Mouse (Mus musculus) bone marrow macrophage, adult 2 months (primary cell): ENCODE measurements around the gene Igfbp5. TPM values are rescaled to one million over a fixed set of nuclear protein-coding genes. Genes with fewer than 3 reads are reported as not detected.
A peak's percentile ranks its signal among the peaks of the same experiment; 100 is the strongest.

Experiments used
- H3K27ac ChIP-seq: 2 replicates; pipeline ENCODE4 v1.5.1; 2012; ENCODE audit warnings: low read depth, low read length; ENCODE audit not compliant: insufficient read depth
- H3K4me1 ChIP-seq: 2 replicates; pipeline ENCODE4 v1.6.1; 2012; ENCODE audit warnings: low read length; ENCODE audit not compliant: control insufficient read depth, insufficient read depth
- H3K4me3 ChIP-seq: 2 replicates; pipeline ENCODE4 v1.5.1; 2012; ENCODE audit warnings: mild to moderate bottlenecking, low read length, moderate library complexity; ENCODE audit not compliant: insufficient read depth
- CTCF ChIP-seq: IDR thresholded peaks from 2 replicates; pipeline ENCODE4 v1.5.1; 2012; ENCODE audit warnings: low read depth, mild to moderate bottlenecking, low read length, moderate library complexity
- POLR2A ChIP-seq: IDR thresholded peaks from 2 replicates; pipeline ENCODE4 v1.6.1; 2012; ENCODE audit warnings: mild to moderate bottlenecking, low read depth, low read length, borderline replicate concordance
- polyA plus RNA-seq: library from polyadenylated mRNA; stranded (reverse); fragments of >200 nt; gene quantifications from 2 replicates; pipeline ENCODE4 v1.2.4, GENCODE M21; 2012; ENCODE audit not compliant: missing spikeins, insufficient read depth, insufficient read length

Igfbp5 gene
- polyA plus RNA-seq, 1 experiment, result 0.12 TPM

DNA sequence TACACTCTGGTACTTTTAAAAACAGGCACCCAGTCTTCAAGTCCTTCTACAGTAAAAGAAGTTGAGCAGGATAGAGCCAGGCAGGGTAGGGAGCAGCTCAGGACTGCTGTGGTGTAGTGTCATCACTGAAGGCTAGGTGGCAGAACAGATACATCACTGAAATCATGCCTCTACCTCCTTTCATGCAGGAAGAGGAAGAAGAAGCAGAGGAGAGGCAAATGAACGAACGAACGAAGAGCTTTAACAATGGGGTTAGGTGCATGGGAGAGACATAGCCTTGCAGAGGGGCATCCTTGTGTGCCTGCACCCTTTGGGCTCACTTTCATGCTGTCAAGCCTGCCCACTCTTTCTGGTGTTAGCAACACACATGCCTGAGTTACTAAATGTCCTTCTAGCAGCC lies 3.2 kb upstream of the Igfbp5 start:
- TF ChIP-seq POLR2A, result no peak
- TF ChIP-seq CTCF, result no peak

DNA sequence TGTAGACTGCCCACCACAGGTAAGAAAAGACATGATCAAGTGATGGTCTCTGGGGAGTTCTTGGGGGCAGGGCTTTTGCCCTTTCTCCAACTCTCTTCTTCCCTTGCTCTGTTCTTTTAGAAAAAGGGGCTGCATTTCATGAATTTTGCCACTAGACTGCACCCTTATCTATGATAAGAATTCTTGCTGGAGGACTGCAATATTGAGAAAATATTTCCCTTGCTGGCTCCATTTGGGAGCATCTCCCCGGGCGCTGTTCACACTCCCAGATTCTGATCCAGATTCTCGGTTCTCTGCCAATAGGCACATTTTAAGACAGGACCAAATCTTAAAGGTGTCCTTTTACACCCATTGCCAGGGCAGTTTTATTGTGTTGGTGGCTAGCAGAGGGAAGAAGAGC lies 1.4 kb upstream of the Igfbp5 start:
- no peak overlapping the region for H3K27ac ChIP-seq
- TF ChIP-seq CTCF, result no peak
- no peak for TF ChIP-seq POLR2A

More for the DNA sequence above, 3.2 kb upstream of the Igfbp5 start:
- Histone ChIP-seq H3K4me1 (no peaks in the 10 kb centered on the region), H3K4me3 (no peak overlapping the region), H3K27ac (no peak overlapping the region)

DNA sequence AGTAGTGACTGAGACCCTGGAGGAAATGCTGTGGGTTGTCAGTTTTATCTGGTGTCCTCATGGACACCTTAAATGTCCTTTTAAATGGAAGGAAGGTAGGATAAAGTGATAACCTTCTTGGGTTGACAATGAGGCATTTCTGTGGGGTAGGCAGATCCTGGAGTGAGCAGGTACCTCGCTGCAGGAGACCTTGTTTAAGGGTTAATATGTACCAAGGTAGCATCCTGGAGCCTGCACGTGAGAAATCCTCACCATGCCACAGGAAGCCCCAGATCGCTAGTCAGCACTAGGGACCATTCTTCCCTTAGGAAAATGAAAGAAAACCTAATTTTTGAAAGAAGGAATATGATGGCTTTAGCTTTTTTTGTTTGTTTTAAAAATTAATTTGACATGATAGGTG lies 1.0 kb upstream of the Igfbp5 start:
- Histone ChIP-seq H3K4me1 (no peaks in the 10 kb centered on the region), H3K4me3 (no peak overlapping the region), H3K27ac (no peak overlapping the region)
- TF ChIP-seq CTCF (no peak), POLR2A (no peak)

More for the DNA sequence above, 1.4 kb upstream of the Igfbp5 start:
- Histone ChIP-seq H3K4me1 (no peaks in the 10 kb centered on the region), H3K4me3 (no peak overlapping the region)

DNA sequence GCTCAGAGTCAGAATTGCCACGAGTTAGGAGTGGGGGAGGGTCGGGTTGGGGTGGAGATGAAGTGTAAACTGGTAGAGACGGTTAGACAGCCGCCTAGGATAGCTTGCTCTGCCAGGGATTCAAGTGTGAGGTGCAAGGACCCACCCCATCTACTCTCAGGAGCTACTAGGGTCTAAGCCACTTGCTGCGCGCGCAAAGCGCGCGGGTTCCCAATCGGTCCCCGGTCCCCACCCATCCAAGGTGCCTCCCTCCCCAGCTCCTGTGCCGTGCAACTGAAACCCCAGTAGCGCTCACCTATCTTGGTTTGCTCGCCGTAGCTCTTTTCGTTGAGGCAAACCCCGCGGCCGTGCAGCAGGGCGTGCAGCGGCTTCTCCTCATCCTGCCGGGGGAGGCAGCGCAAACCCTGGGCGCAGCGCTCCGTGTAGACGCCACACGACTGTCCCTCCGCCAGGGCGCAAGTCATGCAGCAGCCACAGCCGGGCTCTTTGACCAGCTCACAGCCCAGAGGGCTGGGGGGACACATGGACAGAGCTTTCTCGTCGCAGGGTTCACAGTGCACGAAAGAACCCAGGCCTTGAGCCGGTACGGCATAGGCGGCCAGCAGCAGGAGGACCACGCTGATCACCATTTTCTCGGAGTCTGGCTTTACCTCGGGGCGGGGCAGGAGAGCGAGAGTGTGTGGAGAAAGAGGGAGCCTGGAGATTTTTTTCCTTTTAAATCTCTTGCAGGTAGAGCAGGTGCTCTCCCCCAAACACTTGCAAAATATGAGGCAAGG lies 985 bp downstream of the Igfbp5 start:
- Histone ChIP-seq H3K4me3 (no peak overlapping the region), H3K4me1 (0 out of 2 replicates have a peak, but pooled peaks cover 5% of the 10 kb centered on the region), H3K27ac (no peak overlapping the region)
- TF ChIP-seq CTCF, result no peak
- no peak for TF ChIP-seq POLR2A

DNA sequence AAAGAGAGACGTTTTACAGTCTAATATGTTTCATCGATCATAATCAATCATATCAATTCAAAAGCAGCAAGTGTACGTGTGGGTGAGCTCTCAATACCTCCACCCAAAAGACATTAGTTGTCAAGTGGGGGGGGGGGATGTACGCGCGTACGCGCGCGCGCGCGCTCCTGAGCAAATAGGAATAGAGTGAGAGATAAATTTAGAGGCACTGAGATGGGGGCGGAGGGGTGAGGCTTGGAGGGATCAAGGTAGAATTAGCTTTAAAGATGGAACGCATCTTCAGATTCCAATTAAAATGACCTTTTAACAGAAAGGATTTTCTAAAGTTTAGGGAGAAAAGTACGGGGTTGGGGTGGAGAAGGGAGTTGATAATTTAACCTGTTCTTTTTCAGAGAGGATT lies 1.6 kb downstream of the Igfbp5 start:
- H3K27ac ChIP-seq, result no peak overlapping the region
- H3K4me3 ChIP-seq, result no peak overlapping the region
- 0 out of 2 replicates have a peak, but pooled peaks cover 5% of the 10 kb centered on the region for H3K4me1 ChIP-seq
- no peak for TF ChIP-seq CTCF
- no peak for TF ChIP-seq POLR2A

DNA sequence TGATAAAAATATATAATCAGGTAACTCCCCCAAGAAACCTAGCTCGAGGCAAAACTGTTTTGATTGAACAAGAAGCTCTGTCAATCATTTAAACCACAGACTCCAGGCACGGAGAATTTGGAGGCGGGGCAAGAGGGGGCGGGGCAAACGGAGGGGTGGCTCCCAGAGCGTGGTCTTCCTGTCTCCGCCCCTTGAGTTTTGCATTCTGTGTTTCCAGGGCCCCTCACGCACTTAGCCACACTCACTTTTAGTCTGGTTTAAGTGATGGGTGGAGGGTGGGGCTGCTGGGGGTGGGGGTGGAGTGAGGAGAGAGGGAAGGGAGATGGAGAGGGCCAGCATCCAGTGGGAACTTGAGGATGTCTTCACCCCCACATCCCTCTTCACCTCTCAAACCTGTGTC lies 2.2 kb downstream of the Igfbp5 start:
- TF ChIP-seq CTCF (no peak), POLR2A (no peak)
- Histone ChIP-seq H3K27ac (no peak overlapping the region), H3K4me3 (no peak overlapping the region), H3K4me1 (0 out of 2 replicates have a peak, but pooled peaks cover 5% of the 10 kb centered on the region)

DNA sequence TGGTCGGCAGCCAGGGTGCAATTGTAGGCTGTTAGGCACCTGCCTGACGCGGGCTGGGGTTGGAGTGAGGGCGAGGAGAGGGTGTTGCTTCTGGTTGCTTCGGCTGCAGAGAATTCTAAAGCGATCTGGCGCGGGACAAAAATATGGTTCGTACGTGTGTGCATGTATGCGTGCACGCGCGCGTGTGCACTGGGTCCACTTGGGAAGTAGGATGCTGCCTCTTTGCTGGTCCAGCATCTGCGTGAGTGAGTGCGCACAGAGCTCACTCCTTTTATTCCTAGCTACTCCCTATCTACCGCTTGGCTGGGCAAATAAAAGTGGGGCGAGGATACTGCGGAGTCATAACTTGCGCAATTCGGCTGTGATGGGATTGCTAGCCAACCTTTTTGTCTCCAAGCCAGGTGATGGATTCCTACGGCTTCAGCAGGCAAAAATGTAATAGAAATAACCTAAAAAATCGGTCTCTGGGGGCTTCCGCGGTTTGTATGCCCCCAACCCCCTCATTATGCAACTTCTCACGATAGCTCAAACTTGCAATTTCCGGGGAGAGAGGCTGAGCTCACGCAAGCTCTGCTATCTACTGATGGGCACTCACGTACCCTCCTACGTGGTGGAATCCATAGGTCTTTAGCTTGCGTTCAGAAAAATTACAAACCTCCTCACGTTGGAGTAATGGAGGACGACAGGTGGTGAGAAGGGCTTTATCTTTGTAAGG lies 2.8 kb downstream of the Igfbp5 start:
- H3K27ac ChIP-seq, result no peak overlapping the region
- TF ChIP-seq CTCF, result no peak
- no peak for TF ChIP-seq POLR2A
- 0 out of 2 replicates have a peak, but pooled peaks cover 5% of the 10 kb centered on the region for H3K4me1 ChIP-seq
- H3K4me3 ChIP-seq, result peak overlapping the region; percentile 34; the same call in 1 of the 2 replicates

DNA sequence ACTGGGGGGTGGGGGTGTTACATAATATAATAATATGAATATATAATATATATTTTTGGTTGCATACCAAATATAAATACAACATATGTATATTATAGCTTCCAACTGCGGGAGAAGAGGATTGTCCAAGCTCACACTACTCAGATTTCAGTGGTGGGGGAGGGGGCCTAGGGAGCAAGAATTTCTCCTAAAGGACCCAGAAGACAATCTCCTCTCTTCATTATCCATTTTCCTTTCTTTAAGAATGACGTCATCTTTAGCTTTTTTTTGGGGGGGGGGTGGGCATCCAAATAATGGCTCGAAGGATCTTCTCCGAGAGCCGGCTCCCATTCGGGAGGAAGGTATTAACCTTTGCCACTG lies 3.4 kb downstream of the Igfbp5 start:
- Histone ChIP-seq H3K27ac (no peak overlapping the region), H3K4me3 (peak overlapping the region; percentile 34; the same call in 1 of the 2 replicates)

DNA sequence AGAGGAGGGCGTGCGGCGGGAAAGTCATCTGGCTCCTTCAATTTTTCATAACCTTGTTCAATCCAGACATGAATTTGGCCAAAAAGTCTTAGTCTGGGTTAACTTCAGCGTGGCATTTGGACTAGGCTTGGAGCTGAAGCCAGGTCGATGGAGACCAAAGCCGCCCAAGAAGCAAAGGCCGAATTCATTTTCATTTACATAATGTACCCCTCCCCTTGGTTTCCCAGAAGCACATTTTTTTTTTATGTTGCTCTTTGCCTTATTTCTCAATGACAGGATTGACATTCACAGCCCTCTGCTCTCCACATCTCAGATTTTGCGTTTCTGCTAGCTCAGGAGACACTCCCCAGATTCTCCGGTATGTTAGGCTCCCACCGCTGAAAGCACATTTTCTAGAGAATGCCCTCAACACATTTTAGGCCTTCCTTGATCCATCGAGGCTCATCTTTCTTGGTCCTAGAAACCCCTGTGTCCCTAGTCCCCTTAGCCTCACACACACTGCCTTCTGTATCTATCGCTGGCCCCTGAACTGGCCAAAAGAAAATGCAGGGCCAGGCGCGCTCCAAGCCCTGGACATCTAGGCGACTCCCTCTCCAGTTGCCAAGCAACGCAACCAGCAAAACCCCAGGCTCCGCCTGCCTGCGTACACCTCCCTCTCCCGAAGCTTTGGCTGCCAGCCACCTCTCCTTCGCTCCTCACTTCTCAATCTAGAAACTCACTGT lies 3.9 kb downstream of the Igfbp5 start:
- 0 out of 2 replicates have a peak, but pooled peaks cover 5% of the 10 kb centered on the region for H3K4me1 ChIP-seq
- H3K27ac ChIP-seq, result no peak overlapping the region
- no peak for TF ChIP-seq CTCF
- no peak for TF ChIP-seq POLR2A
- H3K4me3 ChIP-seq, result peak overlapping the region; percentile 49

More for the DNA sequence above, 3.4 kb downstream of the Igfbp5 start:
- H3K4me1 ChIP-seq, result 0 out of 2 replicates have a peak, but pooled peaks cover 5% of the 10 kb centered on the region
- TF ChIP-seq POLR2A, result no peak
- no peak for TF ChIP-seq CTCF
